ENCODE assay signal across 8 mouse cellular contexts in the genomic region with DNA sequence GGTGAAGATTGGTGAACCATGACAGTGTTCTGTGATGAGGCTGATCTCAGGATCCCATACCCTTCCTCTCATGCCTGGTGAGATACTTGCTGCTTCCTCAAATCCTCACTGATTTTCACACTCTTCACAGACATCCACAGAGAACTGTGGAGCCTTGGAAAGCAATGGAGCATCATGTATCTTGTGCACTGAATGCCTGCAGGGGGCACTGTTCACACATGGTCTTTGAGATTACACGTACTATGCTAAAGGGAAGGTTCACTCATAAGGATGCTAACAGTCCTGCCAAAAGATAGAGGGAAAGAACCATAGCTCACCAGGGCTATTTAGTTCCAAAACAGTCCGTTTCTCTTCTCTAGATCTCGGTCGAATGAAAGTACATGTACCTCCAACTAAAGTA. TPM values are rescaled to one million over a fixed set of nuclear protein-coding genes. Genes with fewer than 3 reads are reported as not detected.
DNase-seq lines count a peak whose midpoint lies in the region; ATAC-seq lines count a peak whose summit lies in the region.

No protein-coding gene starts in this region.

- DNase-seq in heart, postnatal 4 days: peak; percentile 15
- DNase-seq in heart, adult 9 months (ENCODE audit: low spot score in 2 of 2): no peak
- DNase-seq in right cerebral cortex, adult 18-20 months: peak; percentile 32
- DNase-seq in right cerebral cortex, postnatal 25 days: no peak
- DNase-seq in embryo, embryonic 11 days: peak; percentile 51
- DNase-seq in right cerebral cortex, adult 2 months (ENCODE audit: low spot score in 2 of 2): peak; percentile 19 to 20
- DNase-seq in heart, postnatal 25 days (ENCODE audit: low spot score): no peak

- no peak for ATAC-seq in megakaryocyte progenitor cell, adult 5-6 weeks (replicated peaks; ENCODE audit: poor library complexity)

- intact Hi-C loops in heart, postnatal 25 days (cut with DNase I): no loop called here

RNA-seq across cellular contexts. Expression of gene Lce3a, which starts 5.7 kb away (rescaled TPM):
- total RNA-seq in heart, postnatal 4 days (2021): not detected
- not detected in 2 replicates for total RNA-seq in megakaryocyte progenitor cell, adult 5-6 weeks (2015)
- not detected in 2 replicates for total RNA-seq in megakaryocyte progenitor cell, adult 5-6 weeks (2017)
- not detected for total RNA-seq in heart, postnatal 25 days (2021)

RNA-seq across cellular contexts. Expression of gene Lce3b, which starts 12.4 kb away (rescaled TPM):
- total RNA-seq in heart, postnatal 4 days (2021): not detected
- total RNA-seq in megakaryocyte progenitor cell, adult 5-6 weeks (2015): not detected in 2 replicates
- not detected in 2 replicates for total RNA-seq in megakaryocyte progenitor cell, adult 5-6 weeks (2017)
- not detected for total RNA-seq in heart, postnatal 25 days (2021)

RNA-seq across cellular contexts. Expression of gene Lce3c, which starts 23.9 kb away (rescaled TPM):
- total RNA-seq in heart, postnatal 4 days (2021): not detected
- total RNA-seq in megakaryocyte progenitor cell, adult 5-6 weeks (2015): not detected in 2 replicates
- total RNA-seq in megakaryocyte progenitor cell, adult 5-6 weeks (2017): not detected in 2 replicates
- not detected for total RNA-seq in heart, postnatal 25 days (2021)

RNA-seq across cellular contexts. Expression of gene Lce3d, which starts 36.8 kb away (rescaled TPM):
- total RNA-seq in heart, postnatal 4 days (2021): not detected
- total RNA-seq in megakaryocyte progenitor cell, adult 5-6 weeks (2015): not detected in 2 replicates
- not detected in 2 replicates for total RNA-seq in megakaryocyte progenitor cell, adult 5-6 weeks (2017)
- total RNA-seq in heart, postnatal 25 days (2021): not detected

RNA-seq across cellular contexts. Expression of gene Lce3e, which starts 46.5 kb away (rescaled TPM):
- total RNA-seq in heart, postnatal 4 days (2021): not detected
- not detected in 2 replicates for total RNA-seq in megakaryocyte progenitor cell, adult 5-6 weeks (2015)
- not detected in 2 replicates for total RNA-seq in megakaryocyte progenitor cell, adult 5-6 weeks (2017)
- total RNA-seq in heart, postnatal 25 days (2021): not detected

Comparison
In these comparisons a context has a peak if more than half of its experiments do, and no peak if none do; other contexts are left out.
1. DNase-seq: peak in heart, postnatal 4 days (single experiment), right cerebral cortex, adult 18-20 months (single experiment), embryo, embryonic 11 days (single experiment) and right cerebral cortex, adult 2 months (2 of 2); none in heart, adult 9 months (0 of 2), right cerebral cortex, postnatal 25 days (single experiment) and heart, postnatal 25 days (single experiment).